Mouse (Mus musculus): ENCODE measurements around the gene Kcnip1. TPM values are rescaled to one million over a fixed set of nuclear protein-coding genes. Genes with fewer than 3 reads are reported as not detected.

Kcnip1 gene
- total and polyA plus RNA-seq, 2 experiments, result not detected

DNA sequence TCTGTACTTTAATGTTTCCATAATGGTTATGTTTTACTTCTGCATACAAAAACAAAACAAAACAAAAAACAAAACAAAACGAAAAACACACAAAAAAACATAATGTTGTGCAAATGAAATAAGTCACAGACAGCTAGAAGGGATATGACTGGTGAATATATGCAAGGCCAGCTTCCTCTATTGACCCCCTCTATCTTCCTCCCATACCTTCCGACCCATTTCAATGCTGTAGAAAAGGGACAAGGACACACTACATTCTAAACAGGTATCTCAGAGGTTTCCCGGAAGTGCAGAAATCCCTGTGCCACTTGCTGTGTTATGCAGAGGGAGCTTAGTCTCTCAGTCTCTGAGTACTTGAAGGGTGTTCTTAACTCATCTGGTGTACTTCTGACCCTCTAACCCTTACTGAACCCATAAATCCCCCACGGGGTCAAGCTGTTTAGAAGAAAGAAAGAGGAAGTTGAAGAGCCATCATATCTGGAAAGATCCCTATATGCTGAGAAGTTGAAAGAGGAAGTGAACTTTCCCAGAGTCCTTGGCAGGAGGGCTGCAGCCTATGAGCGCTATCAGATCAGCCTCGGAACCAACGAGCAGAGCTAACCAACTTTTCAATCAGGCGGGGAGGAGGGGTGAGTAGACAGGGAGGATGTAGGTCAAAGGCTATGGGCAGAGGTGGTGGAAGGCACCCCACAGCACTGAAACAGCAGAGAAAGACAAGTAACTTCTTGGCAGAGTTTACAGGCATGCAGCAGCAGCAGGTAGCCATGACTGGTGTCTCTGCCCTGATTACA, 38.3 kb upstream of the Kcnip1 start:
- Histone ChIP-seq H3K36me3 (ENCODE audit: control insufficient read depth, insufficient read depth, low read length) (no peaks in the 10 kb centered on the region), H3K4me1 (ENCODE audit: control insufficient read depth, insufficient read depth, low read length) (peaks cover 2% of the 10 kb centered on the region; the same call in 1 of the 2 replicates), H3K4me3 (ENCODE audit: insufficient read depth, low read depth, low read length) (no peak overlapping the region), H3K79me2 (ENCODE audit: control insufficient read depth, insufficient read depth, low read length) (no peaks in the 10 kb centered on the region), H3K9ac (ENCODE audit: low read depth, low read length) (no peak overlapping the region), H3K27me3 (ENCODE audit: control insufficient read depth, insufficient read depth, low read length) (no peaks in the 10 kb centered on the region), H3K27ac (replicated peaks; ENCODE audit: insufficient read depth, low read depth, low read length) (no peak overlapping the region; the same call in 1 of the 2 replicates)
- WGBS, result 49% methylated on average over 8 of the region's 8 CpGs
- DNase-seq (ENCODE audit: extremely low read depth, low read depth, low spot score), result peak; percentile 52
- TF ChIP-seq POLR2A (IDR thresholded peaks at IDR 0.05; ENCODE audit: extremely low read depth, insufficient read depth, low read length), result no peak
- TF ChIP-seq CTCF (IDR thresholded peaks at IDR 0.05; ENCODE audit: low read depth, low read length), result no peak

DNA sequence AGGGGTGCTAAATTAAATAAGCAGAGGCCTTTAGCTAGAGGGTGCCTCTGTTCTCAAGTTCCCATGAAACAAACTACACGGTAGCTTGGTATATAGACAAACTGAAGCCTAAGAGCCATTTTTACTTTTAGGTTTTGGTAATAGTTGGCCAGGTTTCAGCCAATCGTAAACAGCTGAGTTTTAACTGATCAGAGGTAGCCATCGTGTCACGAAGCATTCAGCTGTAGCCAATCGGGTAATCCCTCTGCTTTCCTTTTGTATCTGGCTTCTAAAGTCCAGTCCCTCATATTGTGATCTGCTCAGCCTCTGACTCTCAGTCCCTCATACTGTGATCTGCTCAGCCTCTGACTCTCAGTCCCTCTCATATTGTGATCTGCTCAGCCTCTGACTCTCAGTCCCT, 36.7 kb upstream of the Kcnip1 start:
- TF ChIP-seq CTCF (IDR thresholded peaks at IDR 0.05; ENCODE audit: low read depth, low read length) (no peak), POLR2A (IDR thresholded peaks at IDR 0.05; ENCODE audit: extremely low read depth, insufficient read depth, low read length) (no peak)

DNA sequence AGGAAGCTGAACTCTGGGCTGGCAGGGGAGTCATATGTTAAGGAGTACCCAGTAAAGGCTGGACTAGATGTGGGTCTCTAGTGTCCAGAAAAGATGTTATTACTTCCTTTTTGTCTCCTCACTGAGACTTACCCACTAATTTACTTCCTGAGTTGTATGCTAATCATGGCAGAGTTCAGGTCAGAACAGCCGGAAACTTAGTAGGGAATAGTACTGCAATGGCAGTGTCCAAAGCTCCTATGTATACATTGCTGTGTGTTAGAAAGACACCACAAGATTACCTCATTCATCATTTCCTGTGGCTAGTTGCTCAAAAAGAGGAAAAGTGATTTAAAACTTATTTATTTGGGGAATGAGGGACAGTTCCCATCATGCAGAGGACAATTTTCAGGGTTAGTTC, 32.1 kb upstream of the Kcnip1 start:
- H3K27ac ChIP-seq (replicated peaks; ENCODE audit: insufficient read depth, low read depth, low read length), result no peak overlapping the region
- no peak for DNase-seq (ENCODE audit: extremely low read depth, low read depth, low spot score)
- no peak for TF ChIP-seq POLR2A (IDR thresholded peaks at IDR 0.05; ENCODE audit: extremely low read depth, insufficient read depth, low read length)
- TF ChIP-seq CTCF (IDR thresholded peaks at IDR 0.05; ENCODE audit: low read depth, low read length), result no peak

More for the DNA sequence above, 36.7 kb upstream of the Kcnip1 start:
- Histone ChIP-seq H3K79me2 (ENCODE audit: control insufficient read depth, insufficient read depth, low read length) (no peaks in the 10 kb centered on the region), H3K9ac (ENCODE audit: low read depth, low read length) (no peak overlapping the region), H3K4me1 (ENCODE audit: control insufficient read depth, insufficient read depth, low read length) (peaks cover 2% of the 10 kb centered on the region; the same call in 1 of the 2 replicates), H3K27ac (replicated peaks; ENCODE audit: insufficient read depth, low read depth, low read length) (no peak overlapping the region), H3K4me3 (ENCODE audit: insufficient read depth, low read depth, low read length) (no peak overlapping the region), H3K36me3 (ENCODE audit: control insufficient read depth, insufficient read depth, low read length) (no peaks in the 10 kb centered on the region), H3K27me3 (ENCODE audit: control insufficient read depth, insufficient read depth, low read length) (no peaks in the 10 kb centered on the region)
- no peak for DNase-seq (ENCODE audit: extremely low read depth, low read depth, low spot score)
- 76% methylated on average over 5 of the region's 5 CpGs for WGBS

DNA sequence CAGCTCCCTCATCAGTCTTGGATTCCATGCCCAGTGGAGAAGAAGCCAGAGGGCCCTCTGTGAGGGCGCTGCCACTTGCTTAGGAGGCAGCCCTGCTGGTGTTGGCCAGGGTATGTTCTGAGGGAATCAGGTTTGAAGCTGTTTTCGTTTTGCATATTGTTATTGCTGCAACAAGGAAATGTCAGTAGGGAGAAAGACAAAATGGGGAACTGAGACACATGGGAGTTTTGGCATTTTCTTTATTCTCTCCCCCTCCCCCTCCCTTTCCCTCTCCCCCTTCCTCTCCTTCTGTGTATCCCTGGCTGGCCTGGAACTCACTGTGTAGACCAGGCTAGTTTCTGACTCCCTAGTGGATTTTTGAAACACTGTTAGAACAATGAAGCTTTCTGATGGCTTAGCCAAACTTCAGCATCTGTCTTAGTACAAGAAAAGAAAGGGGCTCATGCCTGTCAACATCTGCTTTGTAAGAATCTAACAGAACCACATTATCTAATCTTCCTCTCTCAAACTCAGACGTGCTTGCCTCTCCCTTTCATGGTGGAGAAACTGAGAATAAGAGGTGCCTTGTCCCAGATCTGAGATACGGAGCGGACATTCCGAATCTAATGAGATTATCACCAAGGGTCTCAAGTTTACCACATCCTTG, 19.2 kb upstream of the Kcnip1 start:
- peak; percentile 18 for DNase-seq (ENCODE audit: extremely low read depth, low read depth, low spot score)
- Histone ChIP-seq H3K4me1 (ENCODE audit: control insufficient read depth, insufficient read depth, low read length) (no peaks in the 10 kb centered on the region; the same call in 1 of the 2 replicates), H3K4me3 (ENCODE audit: insufficient read depth, low read depth, low read length) (no peak overlapping the region), H3K27ac (replicated peaks; ENCODE audit: insufficient read depth, low read depth, low read length) (no peak overlapping the region), H3K36me3 (ENCODE audit: control insufficient read depth, insufficient read depth, low read length) (no peaks in the 10 kb centered on the region), H3K79me2 (ENCODE audit: control insufficient read depth, insufficient read depth, low read length) (no peaks in the 10 kb centered on the region), H3K27me3 (ENCODE audit: control insufficient read depth, insufficient read depth, low read length) (no peaks in the 10 kb centered on the region), H3K9ac (ENCODE audit: low read depth, low read length) (no peak overlapping the region)
- no peak for TF ChIP-seq POLR2A (IDR thresholded peaks at IDR 0.05; ENCODE audit: extremely low read depth, insufficient read depth, low read length)
- TF ChIP-seq CTCF (IDR thresholded peaks at IDR 0.05; ENCODE audit: low read depth, low read length), result no peak
- WGBS, result 77% methylated on average over 6 of the region's 6 CpGs

More for the DNA sequence above, 32.1 kb upstream of the Kcnip1 start:
- H3K36me3 ChIP-seq (ENCODE audit: control insufficient read depth, insufficient read depth, low read length), result no peaks in the 10 kb centered on the region
- H3K27me3 ChIP-seq (ENCODE audit: control insufficient read depth, insufficient read depth, low read length), result no peaks in the 10 kb centered on the region
- H3K79me2 ChIP-seq (ENCODE audit: control insufficient read depth, insufficient read depth, low read length), result no peaks in the 10 kb centered on the region
- WGBS, result 82% methylated on average over 1 of the region's 1 CpGs
- H3K4me3 ChIP-seq (ENCODE audit: insufficient read depth, low read depth, low read length), result no peak overlapping the region
- no peak overlapping the region for H3K9ac ChIP-seq (ENCODE audit: low read depth, low read length)
- no peaks in the 10 kb centered on the region for H3K4me1 ChIP-seq (ENCODE audit: control insufficient read depth, insufficient read depth, low read length)

DNA sequence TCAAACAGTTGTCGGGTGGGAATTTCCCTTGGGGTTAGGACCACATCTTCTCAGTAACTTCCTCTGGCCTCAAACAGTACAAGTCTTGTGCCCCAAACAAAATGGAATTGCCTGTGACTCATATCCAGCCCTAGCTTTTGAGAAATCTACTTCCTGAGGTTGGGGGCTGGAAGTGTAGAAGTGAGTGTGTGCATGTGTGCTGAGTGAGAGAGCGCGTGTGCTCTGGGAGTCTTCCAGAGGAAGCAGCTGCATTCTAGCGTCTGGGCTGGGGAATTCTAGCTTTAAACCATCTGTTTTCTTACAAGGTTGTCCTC, 17.9 kb upstream of the Kcnip1 start:
- 67% methylated on average over 4 of the region's 4 CpGs for WGBS
- no peaks in the 10 kb centered on the region for H3K27me3 ChIP-seq (ENCODE audit: control insufficient read depth, insufficient read depth, low read length)
- H3K36me3 ChIP-seq (ENCODE audit: control insufficient read depth, insufficient read depth, low read length), result no peaks in the 10 kb centered on the region
- no peaks in the 10 kb centered on the region for H3K79me2 ChIP-seq (ENCODE audit: control insufficient read depth, insufficient read depth, low read length)
- no peak overlapping the region for H3K27ac ChIP-seq (replicated peaks; ENCODE audit: insufficient read depth, low read depth, low read length)
- peak; percentile 55 for DNase-seq (ENCODE audit: extremely low read depth, low read depth, low spot score)
- no peak for TF ChIP-seq POLR2A (IDR thresholded peaks at IDR 0.05; ENCODE audit: extremely low read depth, insufficient read depth, low read length)
- H3K9ac ChIP-seq (ENCODE audit: low read depth, low read length), result no peak overlapping the region
- H3K4me3 ChIP-seq (ENCODE audit: insufficient read depth, low read depth, low read length), result no peak overlapping the region
- no peaks in the 10 kb centered on the region; the same call in 1 of the 2 replicates for H3K4me1 ChIP-seq (ENCODE audit: control insufficient read depth, insufficient read depth, low read length)
